Mouse (Mus musculus): ENCODE measurements around the gene Castor2. TPM values are rescaled to one million over a fixed set of nuclear protein-coding genes. Genes with fewer than 3 reads are reported as not detected.

The Castor2 gene
- polyA plus RNA-seq, 1 experiment: 15.9 TPM

GRCm38 (mm10) chr5:134100232-134100771 is 791 bp downstream of the Castor2 start:
- H3K27me3 ChIP-seq (ENCODE audit: control insufficient read depth, insufficient read depth, low read length): no peaks in the 10 kb centered on the region
- H3K36me3 ChIP-seq (ENCODE audit: control insufficient read depth, insufficient read depth, low read length): no peaks in the 10 kb centered on the region
- H3K27ac ChIP-seq (ENCODE audit: control insufficient read depth, insufficient read depth, low read length): no peak overlapping the region
- peaks cover 5% of the 10 kb centered on the region; the same call in 1 of the 2 replicates for H3K4me1 ChIP-seq (replicated peaks; ENCODE audit: control insufficient read depth, insufficient read depth, low read length)
- DNase-seq: peak; percentile 31
- WGBS: 12% methylated on average over 17 of the region's 17 CpGs
- H3K4me3 ChIP-seq (ENCODE audit: control insufficient read depth, insufficient read depth, low read length): 0 out of 2 replicates have a peak overlapping the region, but pooled peaks have one; percentile 3
- TF ChIP-seq POLR2A (IDR thresholded peaks at IDR 0.05; ENCODE audit: control insufficient read depth, extremely low read depth, insufficient read depth, low read length, poor library complexity) (no peak), CTCF (IDR thresholded peaks at IDR 0.05; ENCODE audit: borderline replicate concordance, control insufficient read depth, extremely low read depth, insufficient read depth, low read length, poor library complexity) (no peak)

- Histone ChIP-seq H3K4me1 (replicated peaks; ENCODE audit: control insufficient read depth, insufficient read depth, low read length) (peaks cover 5% of the 10 kb centered on the region; the same call in 1 of the 2 replicates), H3K27ac (ENCODE audit: control insufficient read depth, insufficient read depth, low read length) (no peak overlapping the region), H3K27me3 (ENCODE audit: control insufficient read depth, insufficient read depth, low read length) (no peaks in the 10 kb centered on the region), H3K36me3 (ENCODE audit: control insufficient read depth, insufficient read depth, low read length) (no peaks in the 10 kb centered on the region), H3K4me3 (ENCODE audit: control insufficient read depth, insufficient read depth, low read length) (no peak overlapping the region)
- no peak for TF ChIP-seq POLR2A (IDR thresholded peaks at IDR 0.05; ENCODE audit: control insufficient read depth, extremely low read depth, insufficient read depth, low read length, poor library complexity)
- TF ChIP-seq CTCF (IDR thresholded peaks at IDR 0.05; ENCODE audit: borderline replicate concordance, control insufficient read depth, extremely low read depth, insufficient read depth, low read length, poor library complexity): no peak
- DNase-seq: no peak
- 97% methylated on average over 5 of the region's 5 CpGs for WGBS
These were observed 1.8 kb downstream of the Castor2 start for GRCm38 (mm10) chr5:134101322-134101721.

DNA sequence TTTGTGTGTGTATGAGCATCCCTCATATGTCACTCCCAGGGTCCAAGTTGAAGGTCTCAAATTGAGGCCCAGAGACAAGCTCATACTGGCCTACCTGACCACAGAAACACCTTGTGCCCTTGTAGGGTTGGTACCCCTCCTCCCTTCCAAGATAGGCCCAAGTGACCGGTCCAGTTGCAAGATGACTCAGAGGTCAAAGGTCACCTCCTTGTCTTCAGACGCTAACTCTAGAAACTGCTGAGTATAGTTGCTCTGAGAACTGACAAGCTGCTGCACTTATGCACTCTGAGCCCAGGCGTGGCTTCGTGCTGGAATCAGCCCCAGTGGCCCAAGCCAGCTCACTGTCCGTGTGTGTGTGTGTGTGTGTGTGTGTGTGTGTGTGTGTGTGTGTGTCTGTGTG is 2.4 kb downstream of the Castor2 start:
- no peak overlapping the region for H3K27ac ChIP-seq (ENCODE audit: control insufficient read depth, insufficient read depth, low read length)
- no peaks in the 10 kb centered on the region for H3K36me3 ChIP-seq (ENCODE audit: control insufficient read depth, insufficient read depth, low read length)
- no peak for DNase-seq
- H3K4me3 ChIP-seq (ENCODE audit: control insufficient read depth, insufficient read depth, low read length): no peak overlapping the region
- no peaks in the 10 kb centered on the region for H3K27me3 ChIP-seq (ENCODE audit: control insufficient read depth, insufficient read depth, low read length)
- 93% methylated on average over 5 of the region's 5 CpGs for WGBS
- H3K4me1 ChIP-seq (replicated peaks; ENCODE audit: control insufficient read depth, insufficient read depth, low read length): peaks cover 5% of the 10 kb centered on the region; the same call in 1 of the 2 replicates
- TF ChIP-seq POLR2A (IDR thresholded peaks at IDR 0.05; ENCODE audit: control insufficient read depth, extremely low read depth, insufficient read depth, low read length, poor library complexity): no peak
- TF ChIP-seq CTCF (IDR thresholded peaks at IDR 0.05; ENCODE audit: borderline replicate concordance, control insufficient read depth, extremely low read depth, insufficient read depth, low read length, poor library complexity): no peak

DNA sequence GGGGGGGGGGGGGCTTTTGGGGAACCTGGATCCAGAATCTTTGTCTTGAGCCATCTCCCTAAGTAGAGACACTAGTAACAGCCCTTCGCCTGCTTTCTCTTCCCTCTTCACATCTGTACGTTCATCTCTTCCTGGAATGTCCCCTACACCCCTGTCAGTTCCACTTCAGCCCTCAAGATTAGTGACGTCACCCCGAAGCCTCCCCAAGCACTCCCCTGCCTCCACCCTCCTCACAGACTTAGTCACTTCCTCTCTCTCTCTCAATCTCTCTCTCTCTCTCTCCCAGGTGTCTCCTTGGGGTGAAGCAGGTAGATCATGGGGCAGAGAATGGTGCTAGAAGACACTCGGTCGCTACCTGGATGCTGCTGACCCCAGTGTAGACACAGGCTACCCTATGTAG is 3.2 kb downstream of the Castor2 start:
- no peak overlapping the region for H3K27ac ChIP-seq (ENCODE audit: control insufficient read depth, insufficient read depth, low read length)
- no peaks in the 10 kb centered on the region for H3K36me3 ChIP-seq (ENCODE audit: control insufficient read depth, insufficient read depth, low read length)
- TF ChIP-seq CTCF (IDR thresholded peaks at IDR 0.05; ENCODE audit: borderline replicate concordance, control insufficient read depth, extremely low read depth, insufficient read depth, low read length, poor library complexity) (no peak), POLR2A (IDR thresholded peaks at IDR 0.05; ENCODE audit: control insufficient read depth, extremely low read depth, insufficient read depth, low read length, poor library complexity) (no peak)
- peaks cover 5% of the 10 kb centered on the region; the same call in 1 of the 2 replicates for H3K4me1 ChIP-seq (replicated peaks; ENCODE audit: control insufficient read depth, insufficient read depth, low read length)
- no peaks in the 10 kb centered on the region for H3K27me3 ChIP-seq (ENCODE audit: control insufficient read depth, insufficient read depth, low read length)
- DNase-seq: no peak
- 53% methylated on average over 6 of the region's 6 CpGs for WGBS
- H3K4me3 ChIP-seq (ENCODE audit: control insufficient read depth, insufficient read depth, low read length): no peak overlapping the region

GRCm38 (mm10) chr5:134105829-134106228 is 6.3 kb downstream of the Castor2 start:
- DNase-seq: no peak
- no peaks in the 10 kb centered on the region for H3K36me3 ChIP-seq (ENCODE audit: control insufficient read depth, insufficient read depth, low read length)
- H3K27ac ChIP-seq (ENCODE audit: control insufficient read depth, insufficient read depth, low read length): no peak overlapping the region
- H3K4me1 ChIP-seq (replicated peaks; ENCODE audit: control insufficient read depth, insufficient read depth, low read length): no peaks in the 10 kb centered on the region
- no peak overlapping the region for H3K4me3 ChIP-seq (ENCODE audit: control insufficient read depth, insufficient read depth, low read length)
- 94% methylated on average over 8 of the region's 8 CpGs for WGBS
- TF ChIP-seq CTCF (IDR thresholded peaks at IDR 0.05; ENCODE audit: borderline replicate concordance, control insufficient read depth, extremely low read depth, insufficient read depth, low read length, poor library complexity) (no peak), POLR2A (IDR thresholded peaks at IDR 0.05; ENCODE audit: control insufficient read depth, extremely low read depth, insufficient read depth, low read length, poor library complexity) (no peak)
- H3K27me3 ChIP-seq (ENCODE audit: control insufficient read depth, insufficient read depth, low read length): no peaks in the 10 kb centered on the region

- Histone ChIP-seq H3K36me3 (ENCODE audit: control insufficient read depth, insufficient read depth, low read length) (no peaks in the 10 kb centered on the region), H3K27ac (ENCODE audit: control insufficient read depth, insufficient read depth, low read length) (no peak overlapping the region), H3K4me3 (ENCODE audit: control insufficient read depth, insufficient read depth, low read length) (no peak overlapping the region), H3K4me1 (replicated peaks; ENCODE audit: control insufficient read depth, insufficient read depth, low read length) (no peaks in the 10 kb centered on the region), H3K27me3 (ENCODE audit: control insufficient read depth, insufficient read depth, low read length) (no peaks in the 10 kb centered on the region)
- TF ChIP-seq POLR2A (IDR thresholded peaks at IDR 0.05; ENCODE audit: control insufficient read depth, extremely low read depth, insufficient read depth, low read length, poor library complexity) (no peak), CTCF (IDR thresholded peaks at IDR 0.05; ENCODE audit: borderline replicate concordance, control insufficient read depth, extremely low read depth, insufficient read depth, low read length, poor library complexity) (no peak)
- DNase-seq: no peak
- WGBS: 92% methylated on average over 5 of the region's 5 CpGs
These were observed 15.5 kb downstream of the Castor2 start for GRCm38 (mm10) chr5:134114981-134115380.
